ENCODE assay signal across 16 mouse cellular contexts in the genomic region with DNA sequence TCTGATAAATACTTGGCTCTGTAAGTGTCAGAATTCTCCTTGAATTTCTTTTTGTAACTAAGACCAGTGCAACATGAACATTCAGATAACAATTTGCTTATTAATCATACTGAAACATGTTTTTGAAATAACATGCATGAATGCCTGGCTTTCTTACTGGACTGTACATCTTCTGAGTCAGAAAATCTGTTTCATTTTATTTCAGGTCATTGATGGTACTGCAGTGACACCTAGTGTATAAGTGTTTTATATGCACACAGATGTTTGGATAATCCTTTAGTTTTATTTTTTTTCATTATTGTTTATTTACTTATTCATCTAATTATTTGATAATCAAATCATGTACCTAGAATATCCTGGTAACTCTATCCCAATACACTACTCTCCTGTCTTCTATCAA.
DNase-seq lines count a peak whose midpoint lies in the region; ATAC-seq and TF ChIP-seq lines count a peak whose summit lies in the region.
"Had no signal": no experiment of that assay in that cellular context is flagged by ENCODE, and none has a peak within 500 bp of the region (broad histone marks: within the 10 kb centered on the region; RNA-seq: fewer than 3 reads in every experiment).

No protein-coding gene starts in this region.

- H3K9me3 ChIP-seq in heart, embryonic 12.5 days (replicated peaks) = no peaks in the 10 kb centered on the region
- 0 out of 2 replicates have a peak, but pooled peaks cover 2% of the 10 kb centered on the region for H3K9me3 ChIP-seq in midbrain, embryonic 15.5 days
- H3K9me3 ChIP-seq in midbrain, embryonic 13.5 days = no peaks in the 10 kb centered on the region
- H3K9me3 ChIP-seq: liver, embryonic 15.5 days had no signal

- intact Hi-C loops in heart, adult 2 months (cut with DNase I) = no loop called here

- H3K36me3 ChIP-seq in heart, adult 2 months (ENCODE audit: control insufficient read depth, insufficient read depth, low read length) = no peaks in the 10 kb centered on the region
- no peaks in the 10 kb centered on the region for H3K36me3 ChIP-seq in heart, embryonic 12.5 days
- H3K36me3 ChIP-seq in midbrain, embryonic 15.5 days (replicated peaks) = no peaks in the 10 kb centered on the region
- H3K36me3 ChIP-seq in midbrain, embryonic 13.5 days = no peaks in the 10 kb centered on the region
- H3K36me3 ChIP-seq: heart, embryonic 13.5 days; liver, embryonic 15.5 days had no signal

- no peak overlapping the region for H3K4me3 ChIP-seq in heart, adult 2 months
- no peak overlapping the region for H3K4me3 ChIP-seq in heart, embryonic 12.5 days
- H3K4me3 ChIP-seq in midbrain, embryonic 15.5 days = no peak overlapping the region
- H3K4me3 ChIP-seq in midbrain, embryonic 13.5 days (replicated peaks) = no peak overlapping the region
- H3K4me3 ChIP-seq: heart, embryonic 13.5 days; liver, embryonic 15.5 days had no signal

- no peaks in the 10 kb centered on the region for H3K27me3 ChIP-seq in heart, adult 2 months (ENCODE audit: control insufficient read depth, insufficient read depth, low read length)
- H3K27me3 ChIP-seq in heart, embryonic 12.5 days (replicated peaks) = no peaks in the 10 kb centered on the region
- H3K27me3 ChIP-seq in midbrain, embryonic 15.5 days (replicated peaks) = no peaks in the 10 kb centered on the region
- H3K27me3 ChIP-seq in midbrain, embryonic 13.5 days = no peaks in the 10 kb centered on the region
- H3K27me3 ChIP-seq: heart, embryonic 13.5 days; liver, embryonic 15.5 days had no signal

- peak; percentile 38 for TF ChIP-seq CTCF in heart, adult 2 months (IDR thresholded peaks at IDR 0.05)

- no peaks in the 10 kb centered on the region for H3K79me2 ChIP-seq in heart, adult 2 months (replicated peaks; ENCODE audit: control insufficient read depth, insufficient read depth, low read length)

- H3K9ac ChIP-seq in heart, adult 2 months (ENCODE audit: low read depth, low read length) = no peak overlapping the region
- no peak overlapping the region for H3K9ac ChIP-seq in heart, embryonic 12.5 days
- no peak overlapping the region for H3K9ac ChIP-seq in midbrain, embryonic 15.5 days
- H3K9ac ChIP-seq in midbrain, embryonic 13.5 days (replicated peaks) = no peak overlapping the region
- H3K9ac ChIP-seq: heart, embryonic 13.5 days; liver, embryonic 15.5 days had no signal

- H3K27ac ChIP-seq in heart, adult 2 months = no peak overlapping the region
- no peak overlapping the region for H3K27ac ChIP-seq in heart, embryonic 12.5 days (ENCODE audit: poor library complexity, severe bottlenecking)
- H3K27ac ChIP-seq in midbrain, embryonic 15.5 days = no peak overlapping the region
- no peak overlapping the region for H3K27ac ChIP-seq in midbrain, embryonic 13.5 days
- H3K27ac ChIP-seq: heart, embryonic 13.5 days; liver, embryonic 15.5 days had no signal

- no peak for DNase-seq in heart, adult 2 months
- DNase-seq in ZHBTc4 (ENCODE audit: low read depth, low spot score) = peak; percentile 8
- DNase-seq in retina, embryonic 14.5 days (ENCODE audit: low spot score) = peak; percentile 53
- no peak for DNase-seq in left cerebral cortex, adult 8-10 months (ENCODE audit: low spot score in 2 of 2)
- DNase-seq: cerebellum, adult 9-11 months; gastrocnemius, postnatal 14 days; kidney, postnatal 4 days; right cerebral cortex, postnatal 25 days had no signal

- no peak overlapping the region for H3K4me2 ChIP-seq in heart, embryonic 12.5 days
- no peak overlapping the region for H3K4me2 ChIP-seq in midbrain, embryonic 15.5 days
- no peak overlapping the region for H3K4me2 ChIP-seq in midbrain, embryonic 13.5 days (replicated peaks)
- H3K4me2 ChIP-seq: heart, embryonic 13.5 days; liver, embryonic 15.5 days had no signal

- no peak for ATAC-seq in heart, embryonic 12.5 days (ENCODE audit: insufficient number of reproducible peaks, low FRiP score)
- peak; percentile 66; the same call in 1 of the 2 replicates for ATAC-seq in midbrain, embryonic 15.5 days (replicated peaks)
- ATAC-seq in midbrain, embryonic 13.5 days = no peak
- ATAC-seq in megakaryocyte, adult 5-6 weeks (ENCODE audit: poor library complexity, severe bottlenecking) = no peak
- ATAC-seq: activated CD4-positive, CD25-positive, alpha-beta regulatory T cell, adult 4 months; inflammation-experienced regulatory T-cells, adult 6 months had no signal

- TF ChIP-seq POLR2A in heart, adult 2 months (IDR thresholded peaks at IDR 0.05; ENCODE audit: insufficient read depth, low read depth, low read length) = no peak

- H3K4me1 ChIP-seq in heart, adult 2 months (ENCODE audit: control insufficient read depth, insufficient read depth, low read length) = no peaks in the 10 kb centered on the region
- H3K4me1 ChIP-seq in heart, embryonic 12.5 days (replicated peaks) = no peaks in the 10 kb centered on the region
- no peaks in the 10 kb centered on the region for H3K4me1 ChIP-seq in midbrain, embryonic 15.5 days
- no peaks in the 10 kb centered on the region for H3K4me1 ChIP-seq in midbrain, embryonic 13.5 days (replicated peaks)
- H3K4me1 ChIP-seq: heart, embryonic 13.5 days; liver, embryonic 15.5 days had no signal

- TF ChIP-seq EP300 in heart, adult 2 months (IDR thresholded peaks at IDR 0.05; ENCODE audit: insufficient read depth, low read depth, low read length) = no peak

Comparison
In these comparisons a context has a peak if more than half of its experiments do, and no peak if none do; other contexts are left out.
1. DNase-seq: peak in ZHBTc4 (single experiment) and retina, embryonic 14.5 days (single experiment); none in heart, adult 2 months (0 of 2) and left cerebral cortex, adult 8-10 months (0 of 2).